Mouse (Mus musculus) forebrain, embryonic 16.5 days (tissue): ENCODE measurements around the gene Fxyd1. TPM values are rescaled to one million over a fixed set of nuclear protein-coding genes. Genes with fewer than 3 reads are reported as not detected.

Experiments
- ATAC-seq: fragments of 200-750 bp; cut with Nextera tagmentation; 2 replicates; pipeline ENCODE4 v1.8.0; 2017; ENCODE audit warnings: mild to moderate bottlenecking, moderate library complexity
- H3K27ac ChIP-seq: fragments of 300-500 bp; sonication (generic); 2 replicates; pipeline ENCODE4 v1.5.1; 2014; ENCODE audit warnings: low read length, control low read depth
- H3K27me3 ChIP-seq: fragments of 300-500 bp; sonication (generic); replicated peaks from 2 replicates; pipeline ENCODE4 v1.6.1; 2014; ENCODE audit warnings: low read length; ENCODE audit not compliant: control insufficient read depth, insufficient read depth
- H3K36me3 ChIP-seq: fragments of 300-500 bp; sonication (generic); 2 replicates; pipeline ENCODE4 v1.6.1; 2014; ENCODE audit not compliant: control insufficient read depth, insufficient read depth
- H3K4me1 ChIP-seq: fragments of 300-500 bp; sonication (generic); replicated peaks from 2 replicates; pipeline ENCODE4 v1.6.1; 2014; ENCODE audit warnings: low read length; ENCODE audit not compliant: control insufficient read depth, insufficient read depth
- H3K4me2 ChIP-seq: fragments of 300-500 bp; sonication (generic); 2 replicates; pipeline ENCODE4 v1.6.1; 2014; ENCODE audit warnings: mild to moderate bottlenecking, low read length, control low read depth
- H3K4me3 ChIP-seq: fragments of 300-500 bp; sonication (generic); replicated peaks from 2 replicates; pipeline ENCODE4 v1.5.1; 2014; ENCODE audit warnings: mild to moderate bottlenecking, low read length, control low read depth
- H3K9ac ChIP-seq: fragments of 300-500 bp; sonication (generic); replicated peaks from 2 replicates; pipeline ENCODE4 v1.6.1; 2014; ENCODE audit warnings: low read depth, low read length, control low read depth
- H3K9me3 ChIP-seq: fragments of 300-500 bp; sonication (generic); 2 replicates; pipeline ENCODE4 v1.6.1; 2016; ENCODE audit warnings: low read length; ENCODE audit not compliant: control insufficient read depth
- WGBS: fragments of 180-500 bp; shearing (Covaris S2); extraction: QIAGEN DNeasy Blood & Tissue Kit; methylation state at CpG from one replicate; pipeline ENCODE4 v1.1.7; 2014; 5-methylcytosine and 5-hydroxymethylcytosine counted together
- polyA plus RNA-seq: library from polyadenylated mRNA; unstranded; fragments of >200 nt; fragmentation: Nextera tagmentation; extraction: Ambion mirVana; gene quantifications from 2 replicates; pipeline ENCODE4 v1.2.1, GENCODE M21; 2015

Fxyd1 gene
- polyA plus RNA-seq, 1 experiment from 2014 or later = 10.7 TPM

DNA sequence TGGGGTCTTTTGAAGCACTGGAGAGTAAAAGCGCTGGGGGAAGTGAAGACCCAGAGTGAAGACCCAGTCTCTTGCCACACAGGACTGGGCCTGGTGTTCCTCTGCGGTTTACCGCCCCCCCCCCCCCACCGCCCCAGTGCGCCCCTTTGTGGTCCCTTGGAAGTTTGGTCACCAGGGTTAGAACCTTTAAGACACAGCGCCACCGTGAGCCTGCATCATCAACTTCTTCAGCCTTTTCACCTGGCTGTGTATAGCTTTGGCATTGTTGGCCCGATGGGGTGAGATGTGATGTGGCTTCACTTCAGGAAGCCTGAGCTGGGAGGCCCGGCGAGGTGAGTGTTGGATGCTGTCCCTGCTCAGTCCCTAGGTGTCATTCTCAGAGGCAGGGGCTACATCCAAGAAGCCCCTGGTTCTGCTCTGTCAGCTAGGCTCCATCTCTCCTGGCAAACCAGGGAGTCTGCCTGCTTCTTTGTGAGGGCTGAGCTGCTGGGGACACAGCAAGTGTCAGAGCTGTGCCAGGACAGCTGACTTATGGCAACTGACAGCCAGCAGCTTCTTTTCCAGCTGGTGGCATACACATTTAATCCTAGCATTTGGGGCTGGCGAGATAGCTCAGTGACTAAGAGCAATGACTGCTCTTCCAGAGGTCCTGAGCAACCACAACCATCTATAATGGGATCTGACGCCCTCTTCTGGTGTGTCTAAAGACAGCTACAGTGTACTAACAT lies 37.9 kb upstream of the Fxyd1 start:
- Histone ChIP-seq H3K27me3 (no peaks in the 10 kb centered on the region; the same call in 1 of the 2 replicates), H3K4me1 (0 out of 2 replicates have a peak, but pooled peaks cover 3% of the 10 kb centered on the region), H3K9ac (no peak overlapping the region), H3K9me3 (no peaks in the 10 kb centered on the region), H3K36me3 (no peaks in the 10 kb centered on the region), H3K4me3 (no peak overlapping the region), H3K27ac (no peak overlapping the region), H3K4me2 (no peak overlapping the region)
- 24% methylated on average over 12 of the region's 12 CpGs for WGBS
- no peak for ATAC-seq

DNA sequence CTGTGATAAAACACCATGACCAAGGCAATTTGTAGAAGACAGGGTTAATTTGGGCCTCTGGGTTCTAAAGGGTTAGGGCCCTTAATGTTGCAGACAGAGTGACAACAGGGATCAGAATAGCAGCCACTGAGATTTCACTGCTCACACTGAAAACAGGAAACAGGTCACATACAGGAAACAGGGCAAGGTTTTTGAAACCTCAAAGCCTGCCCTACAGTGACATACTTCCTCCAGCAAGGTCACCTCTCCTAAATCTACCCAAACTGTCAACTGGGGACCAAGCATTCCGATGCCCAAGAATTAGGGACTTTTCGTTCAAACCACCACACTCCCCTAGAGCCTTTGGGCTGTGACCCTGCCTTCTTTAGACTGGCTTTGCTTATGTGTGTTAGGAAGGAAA lies 32.7 kb upstream of the Fxyd1 start:
- no peaks in the 10 kb centered on the region; the same call in 1 of the 2 replicates for H3K27me3 ChIP-seq
- no peak overlapping the region for H3K4me2 ChIP-seq
- H3K4me3 ChIP-seq = no peak overlapping the region
- no peak for ATAC-seq
- WGBS = 89% methylated on average over 2 of the region's 2 CpGs
- no peak overlapping the region for H3K9ac ChIP-seq
- 0 out of 2 replicates have a peak, but pooled peaks cover 3% of the 10 kb centered on the region for H3K4me1 ChIP-seq
- H3K36me3 ChIP-seq = no peaks in the 10 kb centered on the region
- H3K9me3 ChIP-seq = no peaks in the 10 kb centered on the region
- no peak overlapping the region for H3K27ac ChIP-seq

DNA sequence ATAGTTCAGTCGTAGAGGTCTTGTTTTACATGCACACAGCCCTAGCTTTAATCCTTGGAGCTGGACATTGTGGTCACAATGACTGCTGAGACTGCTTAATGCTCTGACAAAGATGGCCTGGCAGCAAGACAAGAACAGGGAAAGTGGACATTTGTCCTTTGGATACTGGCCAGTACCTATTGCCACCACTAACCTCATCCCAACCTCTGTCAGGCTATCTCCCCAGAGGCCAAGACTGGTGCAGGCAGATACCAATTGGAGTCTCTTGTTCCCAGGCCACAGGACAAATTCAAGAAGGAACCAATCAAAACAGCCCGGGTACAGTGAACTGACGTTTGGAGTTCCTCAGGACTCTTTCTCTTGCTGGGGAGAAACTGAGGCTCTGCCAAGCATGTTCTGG lies 31.2 kb upstream of the Fxyd1 start:
- Histone ChIP-seq H3K4me3 (no peak overlapping the region), H3K27me3 (no peaks in the 10 kb centered on the region; the same call in 1 of the 2 replicates), H3K27ac (no peak overlapping the region), H3K36me3 (no peaks in the 10 kb centered on the region), H3K9ac (no peak overlapping the region), H3K4me2 (no peak overlapping the region), H3K4me1 (no peaks in the 10 kb centered on the region), H3K9me3 (no peaks in the 10 kb centered on the region)
- WGBS = 67% methylated on average over 3 of the region's 3 CpGs
- no peak for ATAC-seq

DNA sequence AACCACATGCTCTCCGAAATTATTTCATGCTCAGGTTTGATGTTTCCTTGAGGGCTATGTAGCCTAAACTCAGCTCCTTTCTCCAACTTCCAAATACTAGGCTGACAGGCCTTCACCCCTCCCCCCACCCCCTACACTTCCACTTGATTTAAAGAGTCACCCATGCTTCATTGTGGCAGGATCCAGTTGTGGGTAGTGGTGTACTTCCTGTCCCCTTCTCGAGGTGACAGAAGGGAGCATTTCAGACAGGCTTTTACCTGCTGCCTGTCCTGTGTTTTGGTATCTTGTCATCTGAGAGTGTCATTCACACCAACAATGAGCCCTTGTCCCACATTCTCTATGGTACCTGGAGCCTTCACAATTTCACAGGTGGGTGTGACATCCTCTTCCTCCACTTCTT lies 30.3 kb upstream of the Fxyd1 start:
- Histone ChIP-seq H3K9ac (no peak overlapping the region), H3K27me3 (no peaks in the 10 kb centered on the region; the same call in 1 of the 2 replicates), H3K4me3 (no peak overlapping the region), H3K4me1 (no peaks in the 10 kb centered on the region), H3K36me3 (no peaks in the 10 kb centered on the region), H3K9me3 (no peaks in the 10 kb centered on the region), H3K4me2 (no peak overlapping the region), H3K27ac (no peak overlapping the region)
- WGBS = 65% methylated on average over 2 of the region's 2 CpGs
- no peak for ATAC-seq

DNA sequence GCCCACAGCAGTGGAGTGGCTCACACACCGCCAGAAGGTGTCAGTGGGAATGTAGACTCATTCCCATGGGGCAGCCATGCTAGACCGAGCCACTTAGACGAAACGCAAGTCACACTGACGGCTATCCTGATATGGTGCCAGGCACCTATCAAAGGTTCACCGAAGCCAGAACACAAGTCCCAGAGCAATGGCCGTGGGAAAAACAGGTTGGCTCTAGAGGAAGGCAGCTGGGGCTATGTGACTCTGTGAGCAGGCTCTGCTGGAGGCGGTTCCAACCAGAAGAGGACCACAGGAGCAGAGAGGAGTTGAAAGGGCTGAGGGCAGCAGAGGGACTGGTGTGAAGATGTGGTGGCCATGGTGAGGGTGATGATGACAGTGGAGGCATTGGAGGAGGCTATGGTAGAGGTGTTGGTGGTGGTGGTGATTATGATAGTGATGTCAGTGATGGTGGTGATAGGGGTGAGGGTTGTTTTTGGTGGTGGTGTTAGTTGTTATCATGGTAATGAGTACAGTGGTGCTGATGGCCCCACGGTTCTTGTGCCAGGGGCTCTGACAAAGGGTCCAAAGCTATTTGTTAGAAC lies 29.3 kb upstream of the Fxyd1 start:
- 92% methylated on average over 9 of the region's 9 CpGs for WGBS
- Histone ChIP-seq H3K27ac (no peak overlapping the region), H3K27me3 (no peaks in the 10 kb centered on the region), H3K36me3 (no peaks in the 10 kb centered on the region), H3K4me2 (no peak overlapping the region), H3K9ac (no peak overlapping the region), H3K9me3 (no peaks in the 10 kb centered on the region), H3K4me1 (no peaks in the 10 kb centered on the region), H3K4me3 (no peak overlapping the region)
- no peak for ATAC-seq

DNA sequence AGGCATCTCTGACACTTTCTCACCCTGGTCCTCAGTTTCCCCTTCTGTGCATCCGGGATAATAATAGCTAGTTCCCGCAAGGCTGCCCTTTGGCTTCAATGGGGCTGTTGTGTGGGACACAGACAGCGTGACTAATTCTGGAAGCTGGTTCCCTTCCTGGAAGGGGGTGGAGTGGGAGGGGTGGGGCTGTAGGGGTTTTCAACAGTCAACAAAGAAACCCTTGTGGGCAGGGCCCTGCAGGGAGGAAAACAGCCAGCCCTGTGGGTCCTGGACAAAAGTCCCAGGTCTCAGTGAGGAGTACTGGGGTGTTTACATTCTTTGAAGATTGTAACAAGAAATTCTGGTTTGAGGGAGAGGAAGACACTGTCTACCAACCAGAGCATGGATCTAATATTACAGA lies 28.2 kb upstream of the Fxyd1 start:
- Histone ChIP-seq H3K4me1 (no peaks in the 10 kb centered on the region), H3K9me3 (no peaks in the 10 kb centered on the region), H3K27ac (no peak overlapping the region), H3K27me3 (no peaks in the 10 kb centered on the region), H3K9ac (no peak overlapping the region), H3K4me2 (no peak overlapping the region), H3K4me3 (no peak overlapping the region), H3K36me3 (no peaks in the 10 kb centered on the region)
- ATAC-seq = no peak
- WGBS = 9% methylated on average over 3 of the region's 3 CpGs

DNA sequence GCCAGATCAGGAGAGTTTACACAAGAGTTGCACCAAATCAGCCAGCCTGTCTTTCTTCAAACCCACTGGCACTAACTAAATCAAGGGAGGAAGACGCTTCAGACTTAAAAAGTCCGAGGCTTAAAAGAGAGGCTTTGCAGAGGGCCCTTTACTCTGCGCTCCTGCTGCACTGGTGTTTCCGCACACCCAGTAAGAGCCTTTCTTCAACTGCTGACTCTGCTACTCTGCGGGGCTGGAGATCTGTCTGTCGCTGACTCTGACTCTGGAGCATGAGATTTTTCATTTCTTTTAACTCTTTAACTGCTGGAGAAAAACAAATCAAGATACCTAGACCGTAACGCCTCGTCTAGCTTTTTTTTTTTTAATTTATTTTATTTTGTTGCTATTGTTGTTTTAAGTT lies 27.1 kb upstream of the Fxyd1 start:
- 52% methylated on average over 9 of the region's 9 CpGs for WGBS
- H3K27me3 ChIP-seq = no peaks in the 10 kb centered on the region
- no peak for ATAC-seq
- no peaks in the 10 kb centered on the region for H3K36me3 ChIP-seq
- H3K4me2 ChIP-seq = no peak overlapping the region
- H3K9ac ChIP-seq = no peak overlapping the region
- H3K4me3 ChIP-seq = no peak overlapping the region
- no peaks in the 10 kb centered on the region for H3K9me3 ChIP-seq
- no peak overlapping the region for H3K27ac ChIP-seq
- H3K4me1 ChIP-seq = no peaks in the 10 kb centered on the region

DNA sequence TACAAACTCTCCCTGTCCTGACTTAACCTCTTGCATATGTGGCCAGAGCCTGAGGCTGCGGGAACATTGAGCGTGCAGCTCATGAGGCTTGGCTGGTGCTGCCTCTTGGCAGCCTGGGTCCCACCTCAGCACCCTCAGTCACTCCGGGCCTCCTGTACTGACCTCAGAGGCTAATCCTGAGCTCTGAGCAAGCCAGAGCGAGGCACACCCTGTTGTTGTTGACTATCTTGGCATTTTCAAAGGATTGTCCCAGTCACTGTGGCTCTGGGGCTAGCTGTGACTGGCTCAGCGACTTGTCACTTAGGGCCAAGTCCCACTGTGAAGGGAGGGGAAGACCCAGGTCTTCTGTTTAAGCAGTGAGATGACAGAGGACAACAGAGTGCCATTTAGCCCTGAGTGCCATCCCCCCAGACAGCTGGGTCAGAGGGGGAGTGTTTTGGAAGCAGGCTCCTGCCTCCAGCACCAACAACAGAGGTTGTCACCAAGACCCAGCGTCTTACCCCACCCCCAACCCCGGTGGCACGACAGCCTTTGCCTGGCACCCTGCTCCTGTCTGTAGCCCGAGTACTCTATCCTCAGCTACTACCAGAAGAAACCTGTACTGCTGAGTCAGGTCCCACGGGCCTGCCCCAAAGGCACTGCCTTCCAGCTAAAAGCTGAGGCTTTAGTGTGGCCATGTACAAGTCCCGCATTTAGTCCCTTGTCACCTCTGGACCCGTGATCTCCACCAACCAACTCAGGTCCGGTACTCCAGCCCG lies 26.0 kb upstream of the Fxyd1 start:
- Histone ChIP-seq H3K36me3 (no peaks in the 10 kb centered on the region), H3K4me2 (no peak overlapping the region), H3K9me3 (no peaks in the 10 kb centered on the region), H3K9ac (no peak overlapping the region), H3K27ac (no peak overlapping the region), H3K27me3 (no peaks in the 10 kb centered on the region), H3K4me3 (no peak overlapping the region), H3K4me1 (no peaks in the 10 kb centered on the region)
- no peak for ATAC-seq
- 64% methylated on average over 14 of the region's 14 CpGs for WGBS

DNA sequence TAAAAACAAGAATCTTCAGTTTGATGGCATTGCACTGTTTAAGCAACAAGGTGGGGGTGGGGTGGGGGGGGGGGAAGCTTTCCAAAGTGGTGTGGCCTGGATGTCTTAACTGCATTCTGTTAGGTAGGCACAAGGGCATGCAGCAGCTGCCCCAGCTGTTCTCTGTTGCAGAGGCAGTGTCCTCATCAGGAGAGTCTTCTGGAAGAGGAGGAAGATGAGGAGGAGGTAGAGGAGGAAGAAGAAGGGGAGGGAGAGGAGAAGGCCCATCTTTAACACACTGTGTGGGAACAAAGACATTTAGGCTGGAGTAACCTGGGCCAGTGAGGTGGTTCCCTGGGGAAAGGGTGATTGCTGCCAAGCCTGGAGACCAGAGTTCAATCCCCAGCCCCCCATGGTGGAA lies 25.1 kb upstream of the Fxyd1 start:
- no peaks in the 10 kb centered on the region for H3K9me3 ChIP-seq
- H3K36me3 ChIP-seq = no peaks in the 10 kb centered on the region
- H3K4me1 ChIP-seq = no peaks in the 10 kb centered on the region
- no peak for ATAC-seq
- H3K27ac ChIP-seq = no peak overlapping the region
- no peak overlapping the region for H3K9ac ChIP-seq
- no peak overlapping the region for H3K4me3 ChIP-seq
- H3K27me3 ChIP-seq = no peaks in the 10 kb centered on the region
- no peak overlapping the region for H3K4me2 ChIP-seq
